Mouse (Mus musculus): ENCODE results near the gene Casc3. TPM values are rescaled to one million over a fixed set of nuclear protein-coding genes. Genes with fewer than 3 reads are reported as not detected.

Casc3 gene
- polyA plus RNA-seq, 1 experiment = 72.2 TPM

DNA sequence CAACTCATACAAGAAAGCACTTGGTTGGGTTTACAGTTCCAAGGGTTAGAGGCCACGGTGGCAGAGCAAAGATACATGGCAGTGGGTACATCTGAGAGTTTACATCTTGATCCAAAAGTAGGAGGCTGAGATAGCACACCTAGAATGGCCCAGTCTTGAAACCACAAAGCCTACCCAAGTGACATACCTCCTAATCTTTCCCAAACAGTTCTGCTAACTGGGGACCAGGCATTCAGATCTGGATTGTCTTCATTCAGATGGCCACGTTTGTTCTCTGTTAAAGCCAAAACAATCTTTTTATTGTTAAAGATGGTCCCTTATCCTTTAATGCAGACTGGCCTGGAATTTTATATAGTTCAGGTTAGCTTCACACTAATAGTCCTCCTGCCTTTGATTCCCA is 23.2 kb downstream of the Casc3 start:
- TF ChIP-seq CTCF (IDR thresholded peaks at IDR 0.05; ENCODE audit: borderline replicate concordance, control insufficient read depth, extremely low read depth, insufficient read depth, low read length, poor library complexity) (no peak), POLR2A (IDR thresholded peaks at IDR 0.05; ENCODE audit: control insufficient read depth, extremely low read depth, insufficient read depth, low read length, poor library complexity) (no peak)
- 91% methylated on average over 2 of the region's 2 CpGs for WGBS
- no peaks in the 10 kb centered on the region for H3K27me3 ChIP-seq (ENCODE audit: control insufficient read depth, insufficient read depth, low read length)
- H3K4me3 ChIP-seq (ENCODE audit: control insufficient read depth, insufficient read depth, low read length) = no peak overlapping the region
- peaks cover 86% of the 10 kb centered on the region for H3K36me3 ChIP-seq (ENCODE audit: control insufficient read depth, insufficient read depth, low read length)
- DNase-seq = no peak
- no peaks in the 10 kb centered on the region for H3K4me1 ChIP-seq (replicated peaks; ENCODE audit: control insufficient read depth, insufficient read depth, low read length)
- no peak overlapping the region for H3K27ac ChIP-seq (ENCODE audit: control insufficient read depth, insufficient read depth, low read length)

- 72% methylated on average over 12 of the region's 12 CpGs for WGBS
- peaks cover 83% of the 10 kb centered on the region for H3K36me3 ChIP-seq (ENCODE audit: control insufficient read depth, insufficient read depth, low read length)
- TF ChIP-seq POLR2A (IDR thresholded peaks at IDR 0.05; ENCODE audit: control insufficient read depth, extremely low read depth, insufficient read depth, low read length, poor library complexity) = no peak
- TF ChIP-seq CTCF (IDR thresholded peaks at IDR 0.05; ENCODE audit: borderline replicate concordance, control insufficient read depth, extremely low read depth, insufficient read depth, low read length, poor library complexity) = no peak
- H3K4me1 ChIP-seq (replicated peaks; ENCODE audit: control insufficient read depth, insufficient read depth, low read length) = no peaks in the 10 kb centered on the region
- H3K27ac ChIP-seq (ENCODE audit: control insufficient read depth, insufficient read depth, low read length) = no peak overlapping the region
- H3K4me3 ChIP-seq (ENCODE audit: control insufficient read depth, insufficient read depth, low read length) = no peak overlapping the region
- no peaks in the 10 kb centered on the region for H3K27me3 ChIP-seq (ENCODE audit: control insufficient read depth, insufficient read depth, low read length)
- peak; percentile 52 for DNase-seq
These were observed 24.5 kb downstream of the Casc3 start for GRCm38 (mm10) chr11:98829091-98829775.

DNA sequence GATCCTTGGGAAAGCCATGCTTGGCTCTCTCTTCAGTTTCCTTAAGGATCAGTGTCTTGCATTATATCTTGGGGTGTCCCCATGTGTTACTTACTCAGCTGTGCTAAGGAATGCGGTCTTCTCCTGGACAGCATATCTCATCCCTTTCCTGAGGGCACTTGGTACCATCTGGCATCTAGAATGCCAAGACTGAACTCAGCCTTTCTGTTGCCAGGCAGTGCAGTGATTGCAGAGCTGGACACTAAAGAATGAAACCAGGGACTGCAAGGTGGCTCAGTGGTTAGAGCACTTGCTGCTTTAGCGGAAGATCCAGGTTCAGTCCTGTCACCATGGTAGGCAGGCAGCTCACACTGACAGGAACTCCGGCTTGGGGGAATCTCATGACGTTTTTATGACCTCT is 25.2 kb downstream of the Casc3 start:
- TF ChIP-seq POLR2A (IDR thresholded peaks at IDR 0.05; ENCODE audit: control insufficient read depth, extremely low read depth, insufficient read depth, low read length, poor library complexity) = no peak
- Histone ChIP-seq H3K4me1 (replicated peaks; ENCODE audit: control insufficient read depth, insufficient read depth, low read length) (no peaks in the 10 kb centered on the region), H3K36me3 (ENCODE audit: control insufficient read depth, insufficient read depth, low read length) (peaks cover 77% of the 10 kb centered on the region), H3K27me3 (ENCODE audit: control insufficient read depth, insufficient read depth, low read length) (no peaks in the 10 kb centered on the region), H3K27ac (ENCODE audit: control insufficient read depth, insufficient read depth, low read length) (no peak overlapping the region), H3K4me3 (ENCODE audit: control insufficient read depth, insufficient read depth, low read length) (no peak overlapping the region)
- 99% methylated on average over 4 of the region's 4 CpGs for WGBS
- no peak for DNase-seq

- H3K4me3 ChIP-seq (ENCODE audit: control insufficient read depth, insufficient read depth, low read length) = no peak overlapping the region
- 94% methylated on average over 5 of the region's 5 CpGs for whole genome bisulfite sequencing
- H3K27me3 ChIP-seq (ENCODE audit: control insufficient read depth, insufficient read depth, low read length) = no peaks in the 10 kb centered on the region
- TF ChIP-seq CTCF (IDR thresholded peaks at IDR 0.05; ENCODE audit: borderline replicate concordance, control insufficient read depth, extremely low read depth, insufficient read depth, low read length, poor library complexity) = no peak
- peaks cover 15% of the 10 kb centered on the region for H3K4me1 ChIP-seq (replicated peaks; ENCODE audit: control insufficient read depth, insufficient read depth, low read length)
- no peak overlapping the region for H3K27ac ChIP-seq (ENCODE audit: control insufficient read depth, insufficient read depth, low read length)
- no peak for DNase-seq
- peaks cover 29% of the 10 kb centered on the region for H3K36me3 ChIP-seq (ENCODE audit: control insufficient read depth, insufficient read depth, low read length)
These were observed 30.6 kb downstream of the Casc3 start for GRCm38 (mm10) chr11:98835296-98835695.

DNA sequence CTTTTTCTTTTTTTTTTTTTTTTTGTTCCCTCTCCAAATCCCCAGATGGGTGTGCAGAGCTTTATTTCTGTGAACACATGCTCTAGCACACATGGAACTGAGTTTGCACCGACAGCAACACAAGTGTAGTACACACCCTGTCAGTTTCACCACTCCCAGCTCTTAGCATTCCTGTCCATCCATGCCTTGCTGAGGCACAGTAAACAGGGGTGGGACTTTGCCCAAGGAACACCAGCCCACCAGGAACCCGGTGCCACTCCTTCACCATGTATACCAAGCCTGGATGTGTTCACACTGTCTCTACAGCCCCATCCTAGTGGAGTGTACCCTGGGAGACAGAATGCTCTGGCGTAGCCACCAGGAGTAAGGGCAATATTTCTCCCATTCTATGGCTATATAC is 31.0 kb downstream of the Casc3 start:
- Histone ChIP-seq H3K4me1 (replicated peaks; ENCODE audit: control insufficient read depth, insufficient read depth, low read length) (peaks cover 15% of the 10 kb centered on the region), H3K36me3 (ENCODE audit: control insufficient read depth, insufficient read depth, low read length) (peaks cover 29% of the 10 kb centered on the region), H3K4me3 (ENCODE audit: control insufficient read depth, insufficient read depth, low read length) (no peak overlapping the region), H3K27ac (ENCODE audit: control insufficient read depth, insufficient read depth, low read length) (no peak overlapping the region), H3K27me3 (ENCODE audit: control insufficient read depth, insufficient read depth, low read length) (no peaks in the 10 kb centered on the region)
- TF ChIP-seq POLR2A (IDR thresholded peaks at IDR 0.05; ENCODE audit: control insufficient read depth, extremely low read depth, insufficient read depth, low read length, poor library complexity) = no peak
- TF ChIP-seq CTCF (IDR thresholded peaks at IDR 0.05; ENCODE audit: borderline replicate concordance, control insufficient read depth, extremely low read depth, insufficient read depth, low read length, poor library complexity) = no peak
- WGBS = 85% methylated on average over 3 of the region's 3 CpGs
- DNase-seq = no peak

DNA sequence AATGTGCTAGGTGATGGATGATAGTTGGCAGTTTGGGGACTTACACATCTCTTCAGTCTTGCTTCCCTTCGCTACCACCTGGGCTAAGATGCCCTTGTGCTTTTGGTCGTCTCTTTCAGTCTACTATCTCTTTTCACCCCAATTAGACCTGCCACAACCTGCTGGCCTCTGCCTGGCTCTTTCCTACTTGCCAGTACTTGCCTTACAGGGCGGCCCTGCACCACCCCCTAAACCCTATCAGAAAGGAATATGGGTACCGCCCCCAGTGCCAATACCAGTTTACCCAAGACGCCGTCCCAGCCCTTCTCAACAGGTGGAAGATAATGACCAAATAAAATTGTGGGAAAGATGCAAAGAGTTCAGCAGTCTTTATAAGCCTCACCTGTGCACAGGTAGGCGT is 31.4 kb downstream of the Casc3 start:
- H3K4me3 ChIP-seq (ENCODE audit: control insufficient read depth, insufficient read depth, low read length) = no peak overlapping the region
- H3K4me1 ChIP-seq (replicated peaks; ENCODE audit: control insufficient read depth, insufficient read depth, low read length) = peaks cover 15% of the 10 kb centered on the region
- H3K27me3 ChIP-seq (ENCODE audit: control insufficient read depth, insufficient read depth, low read length) = no peaks in the 10 kb centered on the region
- TF ChIP-seq POLR2A (IDR thresholded peaks at IDR 0.05; ENCODE audit: control insufficient read depth, extremely low read depth, insufficient read depth, low read length, poor library complexity) = no peak
- no peak for TF ChIP-seq CTCF (IDR thresholded peaks at IDR 0.05; ENCODE audit: borderline replicate concordance, control insufficient read depth, extremely low read depth, insufficient read depth, low read length, poor library complexity)
- no peak overlapping the region for H3K27ac ChIP-seq (ENCODE audit: control insufficient read depth, insufficient read depth, low read length)
- DNase-seq = no peak
- H3K36me3 ChIP-seq (ENCODE audit: control insufficient read depth, insufficient read depth, low read length) = peaks cover 27% of the 10 kb centered on the region
- WGBS = 60% methylated on average over 7 of the region's 7 CpGs

DNA sequence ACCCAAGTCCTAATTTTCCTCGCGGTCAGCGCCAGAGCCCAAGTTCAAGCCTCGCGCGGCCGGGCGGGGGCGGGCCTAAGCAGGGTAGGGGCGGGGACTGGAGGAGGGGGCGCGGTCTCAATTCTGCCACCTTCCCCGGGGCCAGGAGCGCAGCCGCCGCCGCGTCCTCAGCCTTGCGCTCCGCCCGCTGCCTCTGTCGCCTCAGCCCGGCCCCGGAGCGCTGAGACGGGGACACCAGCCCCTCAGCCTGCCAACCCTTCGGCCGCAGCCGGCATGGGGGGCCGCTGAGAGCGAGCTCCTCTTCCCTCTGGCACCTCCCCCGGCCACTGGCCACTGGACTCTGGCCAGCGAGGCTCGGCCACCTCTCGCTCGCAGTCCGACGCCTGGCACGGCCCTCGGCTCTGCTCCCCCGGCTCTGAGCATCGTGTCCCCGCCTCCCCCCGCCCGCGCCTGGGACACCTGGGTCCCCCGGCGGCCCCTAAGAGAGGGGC is 32.0 kb downstream of the Casc3 start, which contains the start of gene Rapgefl1:
Gene Rapgefl1 (plus strand): TSS at position 135 of the 491 bp plus-strand sequence.
- DNase-seq = peak; percentile 77
- TF ChIP-seq POLR2A (IDR thresholded peaks at IDR 0.05; ENCODE audit: control insufficient read depth, extremely low read depth, insufficient read depth, low read length, poor library complexity) (no peak), CTCF (IDR thresholded peaks at IDR 0.05; ENCODE audit: borderline replicate concordance, control insufficient read depth, extremely low read depth, insufficient read depth, low read length, poor library complexity) (no peak)
- Histone ChIP-seq H3K27me3 (ENCODE audit: control insufficient read depth, insufficient read depth, low read length) (no peaks in the 10 kb centered on the region), H3K27ac (ENCODE audit: control insufficient read depth, insufficient read depth, low read length) (no peak within 1 kb of the TSS), H3K4me3 (ENCODE audit: control insufficient read depth, insufficient read depth, low read length) (peak within 1 kb of the TSS; percentile 63), H3K36me3 (ENCODE audit: control insufficient read depth, insufficient read depth, low read length) (peaks cover 21% of the 10 kb centered on the region), H3K4me1 (replicated peaks; ENCODE audit: control insufficient read depth, insufficient read depth, low read length) (peaks cover 15% of the 10 kb centered on the region)
- 2% methylated on average over 48 of the region's 48 CpGs for WGBS

Data from thymus, adult 2 months (tissue).